Mouse (Mus musculus) hindbrain, embryonic 14.5 days (tissue): Measurements from ENCODE around the gene Opcml. TPM values are rescaled to one million over a fixed set of nuclear protein-coding genes. Genes with fewer than 3 reads are reported as not detected.

Experiments
- ATAC-seq: fragments of 200-750 bp; cut with Nextera tagmentation; 2 replicates; pipeline ENCODE4 v1.8.0; 2017; ENCODE audit warnings: moderate number of reproducible peaks, mild to moderate bottlenecking, moderate TSS enrichment, moderate library complexity; ENCODE audit not compliant: low FRiP score
- DNase-seq: peaks from one replicate; pipeline ENCODE4 v3.0.0-alpha.2; 2015; ENCODE audit warnings: low spot score
- H3K27ac ChIP-seq: fragments of 300-500 bp; sonication (generic); 2 replicates; pipeline ENCODE4 v1.5.1; 2014; ENCODE audit warnings: mild to moderate bottlenecking, moderate library complexity
- H3K27me3 ChIP-seq: fragments of 300-500 bp; sonication (generic); 2 replicates; pipeline ENCODE4 v1.6.1; 2014; ENCODE audit warnings: mild to moderate bottlenecking, low read length, mixed read lengths; ENCODE audit not compliant: control insufficient read depth, insufficient read depth
- H3K36me3 ChIP-seq: fragments of 300-500 bp; sonication (generic); replicated peaks from 2 replicates; pipeline ENCODE4 v1.6.1; 2014; ENCODE audit not compliant: control insufficient read depth, insufficient read depth
- H3K4me1 ChIP-seq: fragments of 300-500 bp; sonication (generic); replicated peaks from 2 replicates; pipeline ENCODE4 v1.6.1; 2014; ENCODE audit warnings: antibody characterized with exemption, low read length, mixed read lengths; ENCODE audit not compliant: control insufficient read depth, insufficient read depth
- H3K4me2 ChIP-seq: fragments of 300-500 bp; sonication (generic); replicated peaks from 2 replicates; pipeline ENCODE4 v1.6.1; 2014; ENCODE audit warnings: mild to moderate bottlenecking, moderate library complexity
- H3K4me3 ChIP-seq: fragments of 300-500 bp; sonication (generic); replicated peaks from 2 replicates; pipeline ENCODE4 v1.5.1; 2014; ENCODE audit warnings: mild to moderate bottlenecking, low read length
- H3K9ac ChIP-seq: fragments of 300-500 bp; sonication (generic); 2 replicates; pipeline ENCODE4 v1.6.1; 2014
- H3K9me3 ChIP-seq: fragments of 300-500 bp; sonication (generic); 2 replicates; pipeline ENCODE4 v1.6.1; 2016; ENCODE audit warnings: low read length; ENCODE audit not compliant: control insufficient read depth
- WGBS: fragments of 180-500 bp; shearing (Covaris S2); extraction: QIAGEN DNeasy Blood & Tissue Kit; methylation state at CpG from one replicate; pipeline ENCODE4 v1.1.7; 2014; 5-methylcytosine and 5-hydroxymethylcytosine counted together
- polyA plus RNA-seq: library from polyadenylated mRNA; unstranded; fragments of >200 nt; fragmentation: Nextera tagmentation; extraction: Ambion mirVana; gene quantifications from 2 replicates; pipeline ENCODE4 v1.2.1, GENCODE M21; 2014

The Opcml gene
- polyA plus RNA-seq, 1 experiment from 2014 or later, result 42.9 TPM

- Histone ChIP-seq H3K4me2 (peak overlapping the region; percentile 21; the same call in 1 of the 2 replicates), H3K9me3 (no peaks in the 10 kb centered on the region), H3K4me3 (no peak overlapping the region), H3K27ac (no peak overlapping the region), H3K27me3 (no peaks in the 10 kb centered on the region), H3K4me1 (peaks cover 8% of the 10 kb centered on the region), H3K36me3 (no peaks in the 10 kb centered on the region), H3K9ac (no peak overlapping the region)
- no peak for DNase-seq
- ATAC-seq, result no peak
- WGBS, result 24% methylated on average over 10 of the region's 10 CpGs
These were observed 834.3 kb downstream of the Opcml start for GRCm38 (mm10) chr9:28624870-28625269.

GRCm38 (mm10) chr9:28642766-28643165 lies 852.2 kb downstream of the Opcml start:
- H3K27me3 ChIP-seq, result no peaks in the 10 kb centered on the region
- H3K27ac ChIP-seq, result no peak overlapping the region
- H3K4me1 ChIP-seq, result 0 out of 2 replicates have a peak, but pooled peaks cover 9% of the 10 kb centered on the region
- no peak for DNase-seq
- no peak for ATAC-seq
- no peak overlapping the region for H3K9ac ChIP-seq
- H3K9me3 ChIP-seq, result no peaks in the 10 kb centered on the region
- no peak overlapping the region for H3K4me2 ChIP-seq
- no peaks in the 10 kb centered on the region for H3K36me3 ChIP-seq
- H3K4me3 ChIP-seq, result no peak overlapping the region

GRCm38 (mm10) chr9:28644063-28644462 lies 853.5 kb downstream of the Opcml start:
- Histone ChIP-seq H3K4me1 (0 out of 2 replicates have a peak, but pooled peaks cover 9% of the 10 kb centered on the region), H3K27ac (0 out of 2 replicates have a peak overlapping the region, but pooled peaks have one; percentile 9), H3K4me3 (no peak overlapping the region), H3K36me3 (no peaks in the 10 kb centered on the region), H3K27me3 (no peaks in the 10 kb centered on the region), H3K9me3 (no peaks in the 10 kb centered on the region), H3K9ac (no peak overlapping the region), H3K4me2 (no peak overlapping the region)
- ATAC-seq (no peak), DNase-seq (peak; percentile 37)
- WGBS, result 29% methylated on average over 2 of the region's 2 CpGs

- DNase-seq (no peak), ATAC-seq (no peak)
- H3K36me3 ChIP-seq, result no peaks in the 10 kb centered on the region
- H3K9ac ChIP-seq, result no peak overlapping the region
- H3K27me3 ChIP-seq, result no peaks in the 10 kb centered on the region
- no peak overlapping the region for H3K4me3 ChIP-seq
- no peak overlapping the region for H3K4me2 ChIP-seq
- no peak overlapping the region for H3K27ac ChIP-seq
- no peaks in the 10 kb centered on the region for H3K4me1 ChIP-seq
- WGBS, result 56% methylated on average over 4 of the region's 4 CpGs
- H3K9me3 ChIP-seq, result no peaks in the 10 kb centered on the region
These were observed 859.5 kb downstream of the Opcml start for GRCm38 (mm10) chr9:28650089-28650488.

- ATAC-seq, result no peak
- WGBS, result 91% methylated on average over 2 of the region's 2 CpGs
- no peak overlapping the region for H3K4me2 ChIP-seq
These were observed 869.4 kb downstream of the Opcml start for GRCm38 (mm10) chr9:28659996-28660395.

GRCm38 (mm10) chr9:28662882-28663281 lies 872.3 kb downstream of the Opcml start:
- no peaks in the 10 kb centered on the region for H3K36me3 ChIP-seq
- no peak overlapping the region for H3K9ac ChIP-seq
- H3K4me2 ChIP-seq, result no peak overlapping the region
- H3K4me1 ChIP-seq, result no peaks in the 10 kb centered on the region
- DNase-seq, result no peak
- no peak for ATAC-seq
- H3K27me3 ChIP-seq, result no peaks in the 10 kb centered on the region
- no peak overlapping the region for H3K4me3 ChIP-seq
- WGBS, result 76% methylated on average over 3 of the region's 3 CpGs
- H3K9me3 ChIP-seq, result no peaks in the 10 kb centered on the region
- no peak overlapping the region for H3K27ac ChIP-seq

More at GRCm38 (mm10) chr9:28659996-28660395, 869.4 kb downstream of the Opcml start:
- Histone ChIP-seq H3K9me3 (no peaks in the 10 kb centered on the region), H3K27me3 (no peaks in the 10 kb centered on the region), H3K36me3 (no peaks in the 10 kb centered on the region), H3K4me3 (no peak overlapping the region), H3K4me1 (no peaks in the 10 kb centered on the region), H3K9ac (no peak overlapping the region), H3K27ac (no peak overlapping the region)
- DNase-seq, result no peak

- no peaks in the 10 kb centered on the region for H3K36me3 ChIP-seq
- no peak overlapping the region for H3K9ac ChIP-seq
- no peak overlapping the region for H3K4me3 ChIP-seq
- no peaks in the 10 kb centered on the region for H3K9me3 ChIP-seq
- WGBS, result 89% methylated on average over 1 of the region's 1 CpGs
- H3K4me1 ChIP-seq, result no peaks in the 10 kb centered on the region; the same call in 1 of the 2 replicates
- DNase-seq (no peak), ATAC-seq (no peak)
- no peak overlapping the region for H3K27ac ChIP-seq
- no peak overlapping the region for H3K4me2 ChIP-seq
- H3K27me3 ChIP-seq, result no peaks in the 10 kb centered on the region
These were observed 889.7 kb downstream of the Opcml start for GRCm38 (mm10) chr9:28680309-28680708.

GRCm38 (mm10) chr9:28681252-28682037 lies 890.9 kb downstream of the Opcml start:
- H3K9me3 ChIP-seq, result no peaks in the 10 kb centered on the region
- H3K27ac ChIP-seq, result no peak overlapping the region
- H3K4me2 ChIP-seq, result no peak overlapping the region
- no peak overlapping the region for H3K4me3 ChIP-seq
- ATAC-seq, result no peak
- H3K9ac ChIP-seq, result no peak overlapping the region
- DNase-seq, result no peak
- no peaks in the 10 kb centered on the region for H3K36me3 ChIP-seq
- no peaks in the 10 kb centered on the region for H3K27me3 ChIP-seq
- WGBS, result 55% methylated on average over 6 of the region's 6 CpGs
- H3K4me1 ChIP-seq, result no peaks in the 10 kb centered on the region; the same call in 1 of the 2 replicates

- 87% methylated on average over 5 of the region's 5 CpGs for WGBS
- Histone ChIP-seq H3K27me3 (no peaks in the 10 kb centered on the region), H3K27ac (no peak overlapping the region), H3K36me3 (no peaks in the 10 kb centered on the region), H3K4me3 (no peak overlapping the region), H3K4me2 (no peak overlapping the region), H3K9me3 (no peaks in the 10 kb centered on the region), H3K4me1 (no peaks in the 10 kb centered on the region; the same call in 1 of the 2 replicates), H3K9ac (no peak overlapping the region)
- ATAC-seq, result no peak
- DNase-seq, result no peak
These were observed 893.4 kb downstream of the Opcml start for GRCm38 (mm10) chr9:28683951-28684470.
